Mouse (Mus musculus) limb, embryonic 12.5 days (tissue): ENCODE measurements around the gene Hba-x. TPM values are rescaled to one million over a fixed set of nuclear protein-coding genes. Genes with fewer than 3 reads are reported as not detected.
A peak's percentile ranks its signal among the peaks of the same experiment; 100 is the strongest.
"Not testable (repeated sequence)": the region's sequence is repeated elsewhere in the genome, so short reads cannot be mapped to it uniquely, and the experiment has no call there.

ENCODE experiments used
- ATAC-seq: fragments of 200-750 bp; cut with Nextera tagmentation; 2 replicates; pipeline ENCODE4 v1.8.0; 2017; ENCODE audit warnings: low read depth, moderate TSS enrichment; ENCODE audit not compliant: insufficient number of reproducible peaks, insufficient read depth, low FRiP score, low TSS enrichment
- H3K27ac ChIP-seq: fragments of 300-500 bp; sonication (generic); 2 replicates; pipeline ENCODE4 v1.5.1; 2016; ENCODE audit warnings: mild to moderate bottlenecking, moderate library complexity
- H3K27me3 ChIP-seq: fragments of 300-500 bp; sonication (generic); 2 replicates; pipeline ENCODE4 v1.6.1; 2016; ENCODE audit warnings: mild to moderate bottlenecking, moderate library complexity
- H3K36me3 ChIP-seq: fragments of 300-500 bp; sonication (generic); 2 replicates; pipeline ENCODE4 v1.6.1; 2016; ENCODE audit warnings: mild to moderate bottlenecking, moderate library complexity
- H3K4me1 ChIP-seq: fragments of 300-500 bp; sonication (generic); replicated peaks from 2 replicates; pipeline ENCODE4 v1.6.1; 2016
- H3K4me2 ChIP-seq: fragments of 300-500 bp; sonication (generic); 2 replicates; pipeline ENCODE4 v1.6.1; 2016; ENCODE audit warnings: mild to moderate bottlenecking, moderate library complexity
- H3K4me3 ChIP-seq: fragments of 300-500 bp; sonication (generic); replicated peaks from 2 replicates; pipeline ENCODE4 v1.5.1; 2016; ENCODE audit warnings: mild to moderate bottlenecking
- H3K9ac ChIP-seq: fragments of 300-500 bp; sonication (generic); replicated peaks from 2 replicates; pipeline ENCODE4 v1.6.1; 2016; ENCODE audit warnings: mild to moderate bottlenecking, moderate library complexity
- H3K9me3 ChIP-seq: fragments of 300-500 bp; sonication (generic); 2 replicates; pipeline ENCODE4 v1.6.1; 2016; ENCODE audit warnings: mild to moderate bottlenecking, moderate library complexity
- WGBS: fragments of 180-500 bp; shearing (Covaris S2); methylation state at CpG from one replicate; pipeline ENCODE4 v1.1.7; 2016; 5-methylcytosine and 5-hydroxymethylcytosine counted together
- polyA plus RNA-seq: library from polyadenylated mRNA; unstranded; fragments of >200 nt; fragmentation: Nextera tagmentation; extraction: Ambion mirVana; gene quantifications from 2 replicates; pipeline ENCODE4 v1.2.1, GENCODE M21; 2016

The Hba-x gene
- polyA plus RNA-seq, 1 experiment from 2014 or later, result 1,526 TPM

GRCm38 (mm10) chr11:32286695-32287492 lies 10.7 kb downstream of the Hba-x start, which contains the start of gene Hbq1b:
Hbq1b (plus strand) TSS chr11:32286965.
- H3K27ac ChIP-seq, H3K4me1 ChIP-seq, H3K9me3 ChIP-seq, H3K36me3 ChIP-seq: not testable (repeated sequence)
- ATAC-seq, result 0 out of 2 replicates have a peak, but pooled peaks have one; percentile 45
- 0 out of 2 replicates have a peak within 1 kb of the TSS, but pooled peaks have one; percentile 31 for H3K9ac ChIP-seq
- H3K4me3 ChIP-seq, result peak within 1 kb of the TSS; percentile 31
- 21% methylated on average over 31 of the region's 33 CpGs for WGBS
- peak within 1 kb of the TSS; percentile 59 for H3K4me2 ChIP-seq
- H3K27me3 ChIP-seq, result peaks cover 15% of the 10 kb centered on the region

- Histone ChIP-seq H3K27me3 (peaks cover 14% of the 10 kb centered on the region), H3K4me2 (peak overlapping the region; percentile 59; the same call in 1 of the 2 replicates), H3K4me1 (no peaks in the 10 kb centered on the region), H3K9me3 (no peaks in the 10 kb centered on the region), H3K9ac (no peak overlapping the region), H3K36me3 (no peaks in the 10 kb centered on the region), H3K27ac (no peak overlapping the region), H3K4me3 (no peak overlapping the region)
- no peak for ATAC-seq
- 69% methylated on average over 9 of the region's 9 CpGs for WGBS
These were observed 11.3 kb downstream of the Hba-x start for GRCm38 (mm10) chr11:32287493-32287825.

- ATAC-seq, H3K4me1 ChIP-seq, H3K27ac ChIP-seq, H3K9me3 ChIP-seq, H3K4me2 ChIP-seq, H3K36me3 ChIP-seq, H3K27me3 ChIP-seq, H3K9ac ChIP-seq, H3K4me3 ChIP-seq: not testable (repeated sequence)
- 85% methylated on average over 4 of the region's 4 CpGs for WGBS
These were observed 16.6 kb downstream of the Hba-x start for GRCm38 (mm10) chr11:32292819-32293218.

GRCm38 (mm10) chr11:32293479-32293878 lies 17.3 kb downstream of the Hba-x start:
- not testable (repeated sequence) for H3K27ac ChIP-seq, ATAC-seq, H3K4me3 ChIP-seq, H3K36me3 ChIP-seq, H3K4me2 ChIP-seq, H3K27me3 ChIP-seq, H3K9ac ChIP-seq, H3K9me3 ChIP-seq, H3K4me1 ChIP-seq
- 66% methylated on average over 3 of the region's 3 CpGs for WGBS

GRCm38 (mm10) chr11:32296203-32296602 lies 20.0 kb downstream of the Hba-x start, which contains the start of gene Hba-a2:
Hba-a2 (plus strand) TSS chr11:32296489.
- H3K4me3 ChIP-seq, H3K27me3 ChIP-seq, H3K4me2 ChIP-seq, H3K9ac ChIP-seq, H3K4me1 ChIP-seq, H3K9me3 ChIP-seq, H3K36me3 ChIP-seq, H3K27ac ChIP-seq: not testable (repeated sequence)
- WGBS, result no CpG with 5 or more reads among the region's 4 CpGs
- 0 out of 2 replicates have a peak, but pooled peaks have one; percentile 57 for ATAC-seq

- not testable (repeated sequence) for H3K9me3 ChIP-seq, H3K36me3 ChIP-seq, ATAC-seq, H3K27ac ChIP-seq, H3K4me2 ChIP-seq, H3K4me3 ChIP-seq, H3K4me1 ChIP-seq, H3K9ac ChIP-seq
- peaks cover 13% of the 10 kb centered on the region for H3K27me3 ChIP-seq
- 40% methylated on average over 2 of the region's 2 CpGs for WGBS
These were observed 21.2 kb downstream of the Hba-x start for GRCm38 (mm10) chr11:32297417-32297816.

- ATAC-seq, result no peak
- Histone ChIP-seq H3K36me3 (no peaks in the 10 kb centered on the region), H3K27ac (no peak overlapping the region), H3K4me2 (no peak overlapping the region), H3K4me1 (no peaks in the 10 kb centered on the region), H3K27me3 (peaks cover 17% of the 10 kb centered on the region), H3K4me3 (no peak overlapping the region), H3K9ac (no peak overlapping the region), H3K9me3 (no peaks in the 10 kb centered on the region)
- 83% methylated on average over 1 of the region's 1 CpGs for WGBS
These were observed 21.8 kb downstream of the Hba-x start for GRCm38 (mm10) chr11:32297866-32298531.

- H3K4me3 ChIP-seq, result no peak overlapping the region
- ATAC-seq, result no peak
- no peak overlapping the region for H3K27ac ChIP-seq
- no peak overlapping the region for H3K4me2 ChIP-seq
- no peak overlapping the region for H3K9ac ChIP-seq
- no peaks in the 10 kb centered on the region for H3K9me3 ChIP-seq
- WGBS, result 91% methylated on average over 2 of the region's 2 CpGs
- no peaks in the 10 kb centered on the region for H3K36me3 ChIP-seq
- H3K27me3 ChIP-seq, result peaks cover 22% of the 10 kb centered on the region
- H3K4me1 ChIP-seq, result no peaks in the 10 kb centered on the region
These were observed 22.3 kb downstream of the Hba-x start for GRCm38 (mm10) chr11:32298532-32298918.

GRCm38 (mm10) chr11:32299865-32300264 lies 23.7 kb downstream of the Hba-x start, which contains the start of gene Hbq1a:
Hbq1a (plus strand) TSS chr11:32300069.
- Histone ChIP-seq H3K4me3 (peak within 1 kb of the TSS; percentile 32), H3K4me2 (peak within 1 kb of the TSS; percentile 54), H3K27me3 (peaks cover 26% of the 10 kb centered on the region)
- H3K9me3 ChIP-seq, H3K9ac ChIP-seq, H3K36me3 ChIP-seq, ATAC-seq, H3K27ac ChIP-seq, H3K4me1 ChIP-seq: not testable (repeated sequence)
- WGBS, result 5% methylated on average over 16 of the region's 16 CpGs

- H3K4me1 ChIP-seq, result no peaks in the 10 kb centered on the region
- peak overlapping the region; percentile 54 for H3K4me2 ChIP-seq
- no peaks in the 10 kb centered on the region for H3K36me3 ChIP-seq
- 50% methylated on average over 15 of the region's 17 CpGs for WGBS
- peak overlapping the region; percentile 32 for H3K4me3 ChIP-seq
- H3K9ac ChIP-seq, result no peak overlapping the region
- no peaks in the 10 kb centered on the region for H3K9me3 ChIP-seq
- no peak overlapping the region for H3K27ac ChIP-seq
- H3K27me3 ChIP-seq, result peaks cover 26% of the 10 kb centered on the region
- no peak for ATAC-seq
These were observed 24.4 kb downstream of the Hba-x start for GRCm38 (mm10) chr11:32300279-32301267.

GRCm38 (mm10) chr11:32301506-32301905 lies 25.3 kb downstream of the Hba-x start:
- Histone ChIP-seq H3K9me3 (no peaks in the 10 kb centered on the region), H3K36me3 (no peaks in the 10 kb centered on the region), H3K4me1 (no peaks in the 10 kb centered on the region), H3K4me2 (no peak overlapping the region), H3K27ac (no peak overlapping the region), H3K9ac (no peak overlapping the region), H3K4me3 (no peak overlapping the region), H3K27me3 (peaks cover 26% of the 10 kb centered on the region)
- ATAC-seq, result no peak
- 78% methylated on average over 1 of the region's 1 CpGs for WGBS
